Mouse (Mus musculus) midbrain, embryonic 10.5 days (tissue): ENCODE data around the gene Acot7. TPM values are rescaled to one million over a fixed set of nuclear protein-coding genes. Genes with fewer than 3 reads are reported as not detected.

Experiments used
- DNase-seq: peaks from one replicate; pipeline ENCODE4 v3.0.0-alpha.2; 2017; ENCODE audit warnings: low spot score
- H3K27ac ChIP-seq: fragments of 300-500 bp; sonication (generic); replicated peaks from 2 replicates; pipeline ENCODE4 v1.5.1; 2016; ENCODE audit warnings: mild to moderate bottlenecking
- H3K27me3 ChIP-seq: fragments of 300-500 bp; sonication (generic); 2 replicates; pipeline ENCODE4 v1.6.1; 2016; ENCODE audit warnings: low read depth, mild to moderate bottlenecking; ENCODE audit not compliant: poor library complexity, severe bottlenecking
- H3K36me3 ChIP-seq: fragments of 300-500 bp; sonication (generic); 2 replicates; pipeline ENCODE4 v1.6.1; 2016; ENCODE audit warnings: mild to moderate bottlenecking, moderate library complexity
- H3K4me1 ChIP-seq: fragments of 300-500 bp; sonication (generic); 2 replicates; pipeline ENCODE4 v1.6.1; 2016
- H3K4me3 ChIP-seq: fragments of 300-500 bp; sonication (generic); 2 replicates; pipeline ENCODE4 v1.5.1; 2016; ENCODE audit warnings: mild to moderate bottlenecking, moderate library complexity
- H3K9me3 ChIP-seq: fragments of 300-500 bp; sonication (generic); replicated peaks from 2 replicates; pipeline ENCODE4 v1.6.1; 2016; ENCODE audit warnings: mild to moderate bottlenecking
- WGBS: fragments of 180-500 bp; shearing (Covaris S2); methylation state at CpG from one replicate; pipeline ENCODE4 v1.1.7; 2016; 5-methylcytosine and 5-hydroxymethylcytosine counted together
- polyA plus RNA-seq: library from polyadenylated mRNA; unstranded; fragments of >200 nt; fragmentation: Nextera tagmentation; extraction: Ambion mirVana; gene quantifications from 2 replicates; pipeline ENCODE4 v1.2.1, GENCODE M21; 2016

The Acot7 gene
- polyA plus RNA-seq, 1 experiment from 2014 or later, result 85.7 TPM

- WGBS, result under 1% methylated on average over 29 of the region's 29 CpGs
- Histone ChIP-seq H3K4me3 (peak overlapping the region; percentile 52), H3K27ac (0 out of 2 replicates have a peak overlapping the region, but pooled peaks have one; percentile 23)
Observed at GRCm38 (mm10) chr4:152313211-152313632, 135.3 kb downstream of the Acot7 start.

DNA sequence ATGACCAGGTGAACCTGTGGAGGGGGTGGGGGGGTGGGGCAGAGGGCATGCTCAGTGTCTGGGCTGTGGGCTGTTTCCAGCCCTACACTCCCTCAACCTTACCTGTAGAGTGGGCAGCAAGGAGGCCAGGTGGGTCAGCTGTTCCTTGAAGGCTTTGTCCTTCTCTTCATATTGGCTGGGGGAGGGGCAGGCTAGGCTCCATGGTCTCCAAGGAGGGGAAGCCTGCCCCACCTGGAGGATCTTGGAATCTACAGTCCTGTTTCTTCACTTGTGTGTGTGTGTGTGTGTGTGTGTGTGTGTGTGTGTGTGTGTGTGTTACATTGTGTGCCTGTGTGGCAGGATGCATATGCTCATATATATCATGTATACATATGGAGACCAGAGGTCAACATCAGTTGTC lies 136.0 kb downstream of the Acot7 start:
- DNase-seq, result no peak
- no peak overlapping the region for H3K27ac ChIP-seq
- H3K4me1 ChIP-seq, result peaks cover 46% of the 10 kb centered on the region

More at GRCm38 (mm10) chr4:152313211-152313632, 135.3 kb downstream of the Acot7 start:
- Histone ChIP-seq H3K36me3 (peaks cover 3% of the 10 kb centered on the region), H3K9me3 (no peaks in the 10 kb centered on the region), H3K4me1 (peaks cover 38% of the 10 kb centered on the region), H3K27me3 (peaks cover 90% of the 10 kb centered on the region)
- peak; percentile 56 for DNase-seq

DNA sequence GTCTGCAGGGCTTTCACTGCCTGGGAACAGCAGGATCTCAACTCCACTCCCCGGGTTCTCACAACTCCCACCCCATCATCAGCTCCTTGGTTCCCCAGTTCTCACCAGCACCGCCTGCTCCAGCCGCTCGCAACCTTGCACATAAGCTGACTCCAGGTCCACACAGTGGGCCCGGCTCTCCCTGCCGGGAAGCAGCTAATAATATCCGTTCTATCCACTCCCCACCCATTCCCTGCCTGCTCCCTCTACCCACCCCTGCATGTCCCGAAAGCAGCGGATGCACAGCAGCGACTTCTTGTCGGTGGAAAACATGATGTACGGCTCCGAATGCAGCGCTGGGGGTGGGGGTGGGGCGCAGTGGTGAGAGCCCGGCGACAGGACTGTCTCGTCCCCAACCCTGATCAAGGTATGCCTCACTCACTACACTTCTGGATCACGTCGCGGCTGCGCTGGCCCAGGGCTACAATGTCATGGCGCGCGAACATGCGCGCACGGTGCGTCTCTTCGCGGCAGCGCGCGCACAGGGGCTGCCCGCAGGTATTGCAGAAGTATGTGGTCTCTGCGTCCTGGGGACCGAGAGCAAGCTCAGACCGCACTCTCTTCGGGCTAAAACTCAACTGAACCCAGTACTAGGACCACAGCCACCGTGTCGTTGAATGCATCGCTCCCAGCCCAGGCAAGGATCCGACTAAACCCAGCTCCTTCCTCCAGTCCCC lies 137.7 kb downstream of the Acot7 start:
- Histone ChIP-seq H3K4me3 (peak overlapping the region; percentile 42), H3K27ac (no peak overlapping the region), H3K4me1 (peaks cover 48% of the 10 kb centered on the region), H3K36me3 (no peaks in the 10 kb centered on the region), H3K27me3 (peaks cover 88% of the 10 kb centered on the region), H3K9me3 (no peaks in the 10 kb centered on the region)
- WGBS, result 1% methylated on average over 43 of the region's 43 CpGs
- no peak for DNase-seq

More for the DNA sequence above, 136.0 kb downstream of the Acot7 start:
- Histone ChIP-seq H3K4me3 (peak overlapping the region; percentile 52; the same call in 1 of the 2 replicates), H3K36me3 (no peaks in the 10 kb centered on the region; the same call in 1 of the 2 replicates), H3K9me3 (no peaks in the 10 kb centered on the region), H3K27me3 (peaks cover 94% of the 10 kb centered on the region)

GRCm38 (mm10) chr4:152317631-152318033 lies 139.7 kb downstream of the Acot7 start:
- peaks cover 49% of the 10 kb centered on the region for H3K4me1 ChIP-seq
- H3K4me3 ChIP-seq, result no peak overlapping the region
- no peak for DNase-seq
- peaks cover 77% of the 10 kb centered on the region for H3K27me3 ChIP-seq
- no peaks in the 10 kb centered on the region for H3K36me3 ChIP-seq
- H3K9me3 ChIP-seq, result no peaks in the 10 kb centered on the region
- H3K27ac ChIP-seq, result no peak overlapping the region
- 93% methylated on average over 6 of the region's 6 CpGs for WGBS

DNA sequence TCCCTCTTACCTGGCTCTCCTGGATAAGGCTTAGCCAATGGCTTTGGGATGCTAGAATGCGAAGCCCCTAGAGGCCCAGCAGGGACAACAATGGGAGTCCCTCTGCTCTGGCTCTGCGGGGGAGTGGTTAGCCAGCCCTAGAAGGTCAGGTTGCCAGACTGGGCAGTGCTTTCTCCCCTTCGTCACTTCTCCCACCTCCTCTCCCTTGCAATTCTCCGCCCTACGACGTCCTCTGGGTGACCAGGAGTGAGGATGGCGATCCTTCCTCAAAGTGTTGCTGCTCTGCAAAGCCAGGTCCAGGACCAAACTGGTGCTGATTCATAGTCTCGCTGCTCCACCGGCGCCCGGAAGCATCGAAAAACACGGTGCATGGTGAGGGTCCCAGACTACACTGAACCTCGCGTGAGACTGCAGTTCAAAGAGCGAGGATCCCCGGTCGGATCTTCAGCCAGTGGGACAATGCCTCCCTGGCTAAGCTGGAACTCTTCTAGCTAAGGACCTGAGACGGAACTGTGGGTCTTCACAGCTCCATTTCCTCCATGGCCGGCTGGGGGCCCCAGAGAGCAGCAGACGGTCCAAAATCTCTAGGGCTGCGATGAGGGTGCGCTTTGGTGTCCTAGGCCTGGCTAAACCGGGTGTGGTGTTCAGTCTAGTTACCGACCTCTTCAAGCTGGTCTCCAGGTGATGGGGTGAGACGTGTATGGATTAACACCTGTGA lies 140.7 kb downstream of the Acot7 start, which contains the start of gene Rnf207:
TSS of gene Rnf207 (minus strand) at position 477 of the 718 bp plus-strand sequence.
- peaks cover 67% of the 10 kb centered on the region for H3K27me3 ChIP-seq

More for the DNA sequence above, 140.7 kb downstream of the Acot7 start, which contains the start of gene Rnf207:
- peak within 1 kb of the TSS; percentile 47; the same call in 1 of the 2 replicates for H3K27ac ChIP-seq
- peak; percentile 63 for DNase-seq
- no peaks in the 10 kb centered on the region for H3K36me3 ChIP-seq
- H3K4me3 ChIP-seq, result peak within 1 kb of the TSS; percentile 43
- H3K4me1 ChIP-seq, result peaks cover 38% of the 10 kb centered on the region
- H3K9me3 ChIP-seq, result no peaks in the 10 kb centered on the region
- 3% methylated on average over 26 of the region's 26 CpGs for WGBS

Other genes starting within 250 kb of the Acot7 start
- 107 and 108 TPM in 2 replicates for gene Dnajc11, start 244.4 kb upstream of the Acot7 start, polyA plus RNA-seq
- gene Thap3, start 189.1 kb upstream of the Acot7 start, polyA plus RNA-seq, result 32.1 and 36.2 TPM in 2 replicates
- 23.9 and 30.4 TPM in 2 replicates for gene Phf13, start 181.9 kb upstream of the Acot7 start, polyA plus RNA-seq
- gene Klhl21, start 169.3 kb upstream of the Acot7 start, polyA plus RNA-seq, result 6.9 and 8.5 TPM in 2 replicates
- gene Zbtb48, start 150.5 kb upstream of the Acot7 start, polyA plus RNA-seq, result 18.7 and 25.6 TPM in 2 replicates
- 0.73 and 0.75 TPM in 2 replicates for gene Tas1r1, start 139.6 kb upstream of the Acot7 start, polyA plus RNA-seq
- 35.3 and 35.7 TPM in 2 replicates for gene Nol9, start 138.8 kb upstream of the Acot7 start, polyA plus RNA-seq
- gene Plekhg5, start 105.6 kb upstream of the Acot7 start, polyA plus RNA-seq, result 8.1 and 9.5 TPM in 2 replicates
- 0.47 and 1.0 TPM in 2 replicates for gene Tnfrsf25, start 62.2 kb upstream of the Acot7 start, polyA plus RNA-seq
- gene Espn, start 25.8 kb upstream of the Acot7 start, polyA plus RNA-seq, result 0.94 and 1.4 TPM in 2 replicates
- 0.79 and 1.3 TPM in 2 replicates for gene Hes2, start 19.3 kb upstream of the Acot7 start, polyA plus RNA-seq
- 7.0 and 7.7 TPM in 2 replicates for gene Gpr153, start 96.1 kb downstream of the Acot7 start, polyA plus RNA-seq
- gene Hes3, start 113.5 kb downstream of the Acot7 start, polyA plus RNA-seq, result 26.3 and 30.9 TPM in 2 replicates
- gene Icmt, start 119.1 kb downstream of the Acot7 start, polyA plus RNA-seq, result 26.8 and 27.6 TPM in 2 replicates
- 1.5 and 2.4 TPM in 2 replicates for gene Rnf207, start 140.9 kb downstream of the Acot7 start, polyA plus RNA-seq
- gene Rpl22, start 147.6 kb downstream of the Acot7 start, polyA plus RNA-seq, result 282 and 358 TPM in 2 replicates
- gene Chd5, start 160.5 kb downstream of the Acot7 start, polyA plus RNA-seq, result 0.07 and 0.12 TPM in 2 replicates